Mouse (Mus musculus) hindbrain, embryonic 10.5 days (tissue): ENCODE results near the gene Lrrc23. TPM values are rescaled to one million over a fixed set of nuclear protein-coding genes. Genes with fewer than 3 reads are reported as not detected.
A peak's percentile ranks its signal among the peaks of the same experiment; 100 is the strongest.

ENCODE experiments used
- DNase-seq: peaks from one replicate; pipeline ENCODE4 v3.0.0-alpha.2; 2017; ENCODE audit warnings: low spot score
- H3K27ac ChIP-seq: fragments of 300-500 bp; sonication (generic); 2 replicates; pipeline ENCODE4 v1.5.1; 2016; ENCODE audit warnings: mild to moderate bottlenecking, moderate library complexity
- H3K27me3 ChIP-seq: fragments of 300-500 bp; sonication (generic); 2 replicates; pipeline ENCODE4 v1.6.1; 2016; ENCODE audit warnings: mild to moderate bottlenecking; ENCODE audit not compliant: poor library complexity, insufficient read depth, severe bottlenecking
- H3K36me3 ChIP-seq: fragments of 300-500 bp; sonication (generic); 2 replicates; pipeline ENCODE4 v1.6.1; 2016; ENCODE audit warnings: mild to moderate bottlenecking, moderate library complexity
- H3K4me1 ChIP-seq: fragments of 300-500 bp; sonication (generic); replicated peaks from 2 replicates; pipeline ENCODE4 v1.6.1; 2016; ENCODE audit warnings: mild to moderate bottlenecking
- H3K4me3 ChIP-seq: fragments of 300-500 bp; sonication (generic); 2 replicates; pipeline ENCODE4 v1.5.1; 2016; ENCODE audit warnings: mild to moderate bottlenecking, moderate library complexity
- H3K9me3 ChIP-seq: fragments of 300-500 bp; sonication (generic); 2 replicates; pipeline ENCODE4 v1.6.1; 2016; ENCODE audit warnings: mild to moderate bottlenecking, moderate library complexity
- WGBS: fragments of 180-500 bp; shearing (Covaris S2); methylation state at CpG from one replicate; pipeline ENCODE4 v1.1.7; 2016; 5-methylcytosine and 5-hydroxymethylcytosine counted together
- polyA plus RNA-seq: library from polyadenylated mRNA; unstranded; fragments of >200 nt; fragmentation: Nextera tagmentation; extraction: Ambion mirVana; gene quantifications from 2 replicates; pipeline ENCODE4 v1.2.1, GENCODE M21; 2016

The Lrrc23 gene
- polyA plus RNA-seq, 1 experiment from 2014 or later, result 4.8 TPM

DNA sequence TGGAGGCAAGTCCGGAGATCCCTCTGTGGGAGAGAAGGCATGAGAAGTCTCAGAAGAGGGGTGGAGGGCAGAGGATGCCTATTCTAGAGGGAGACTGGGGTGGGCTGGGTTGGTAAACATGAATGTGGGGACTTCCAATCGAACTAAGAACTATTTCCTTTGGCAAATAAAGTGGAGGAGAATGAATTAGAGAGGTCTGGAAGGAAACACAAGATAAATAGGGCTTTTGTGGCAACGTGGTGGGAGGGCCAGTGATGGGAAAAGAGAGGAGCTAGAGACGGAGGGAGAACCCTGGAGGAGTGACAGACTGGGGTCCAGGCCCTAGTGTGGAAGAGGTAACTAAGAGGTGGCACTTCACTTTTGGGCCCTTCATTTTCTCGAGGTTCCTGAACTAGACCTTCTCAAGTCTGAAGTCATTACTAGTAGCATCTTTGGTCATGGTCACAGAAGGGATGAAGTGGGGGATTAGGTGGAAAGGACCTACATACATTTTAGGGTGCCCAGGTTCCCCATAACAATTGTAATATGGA lies 22.1 kb downstream of the Lrrc23 start:
- no peaks in the 10 kb centered on the region for H3K9me3 ChIP-seq
- peak overlapping the region; percentile 87 for H3K4me3 ChIP-seq
- H3K4me1 ChIP-seq, result peaks cover 48% of the 10 kb centered on the region
- WGBS, result 5% methylated on average over 5 of the region's 5 CpGs
- H3K36me3 ChIP-seq, result peaks cover 10% of the 10 kb centered on the region; the same call in 1 of the 2 replicates
- peak; percentile 24 for DNase-seq
- peaks cover 12% of the 10 kb centered on the region for H3K27me3 ChIP-seq
- H3K27ac ChIP-seq, result peak overlapping the region; percentile 98

DNA sequence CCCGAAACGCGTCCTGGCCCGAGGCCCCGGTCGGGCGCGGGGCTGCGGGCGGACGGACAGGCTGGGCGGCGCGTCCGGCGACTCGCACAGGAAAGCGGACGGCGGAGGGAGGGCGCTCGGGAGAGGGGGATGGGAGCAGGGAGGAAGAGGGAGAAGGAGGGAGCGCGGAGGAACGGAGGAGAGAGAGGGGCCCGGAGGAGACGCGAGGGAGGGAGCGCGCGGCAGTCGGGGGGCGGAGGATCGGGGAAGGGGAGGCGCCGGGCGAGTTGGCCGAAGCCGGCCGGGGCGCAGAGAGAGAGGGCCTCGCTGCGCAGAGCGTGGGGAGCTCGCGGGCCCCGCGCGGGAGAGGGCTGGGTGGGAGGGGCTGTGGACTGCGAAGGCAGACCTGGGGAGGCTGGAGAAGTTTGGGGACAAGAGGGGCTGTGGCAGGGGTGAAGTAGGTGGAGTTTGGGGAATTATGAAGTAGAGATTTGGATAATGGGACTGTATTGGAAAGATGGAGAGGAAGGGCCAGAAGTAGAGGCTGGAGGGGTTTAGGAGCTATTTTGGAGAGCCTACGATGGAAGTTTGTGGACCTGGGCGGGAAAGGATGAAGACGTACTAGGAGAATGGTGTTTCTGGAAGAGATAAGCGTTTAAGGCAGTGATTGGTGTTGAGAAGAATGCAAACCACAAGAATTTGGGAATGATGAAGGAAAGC lies 22.7 kb downstream of the Lrrc23 start:
- peak overlapping the region; percentile 87 for H3K4me3 ChIP-seq
- no peaks in the 10 kb centered on the region for H3K9me3 ChIP-seq
- H3K36me3 ChIP-seq, result peaks cover 15% of the 10 kb centered on the region; the same call in 1 of the 2 replicates
- H3K27ac ChIP-seq, result peak overlapping the region; percentile 98
- WGBS, result 1% methylated on average over 53 of the region's 54 CpGs
- H3K27me3 ChIP-seq, result peaks cover 10% of the 10 kb centered on the region; the same call in 1 of the 2 replicates
- DNase-seq, result peak; percentile 84
- peaks cover 48% of the 10 kb centered on the region for H3K4me1 ChIP-seq

DNA sequence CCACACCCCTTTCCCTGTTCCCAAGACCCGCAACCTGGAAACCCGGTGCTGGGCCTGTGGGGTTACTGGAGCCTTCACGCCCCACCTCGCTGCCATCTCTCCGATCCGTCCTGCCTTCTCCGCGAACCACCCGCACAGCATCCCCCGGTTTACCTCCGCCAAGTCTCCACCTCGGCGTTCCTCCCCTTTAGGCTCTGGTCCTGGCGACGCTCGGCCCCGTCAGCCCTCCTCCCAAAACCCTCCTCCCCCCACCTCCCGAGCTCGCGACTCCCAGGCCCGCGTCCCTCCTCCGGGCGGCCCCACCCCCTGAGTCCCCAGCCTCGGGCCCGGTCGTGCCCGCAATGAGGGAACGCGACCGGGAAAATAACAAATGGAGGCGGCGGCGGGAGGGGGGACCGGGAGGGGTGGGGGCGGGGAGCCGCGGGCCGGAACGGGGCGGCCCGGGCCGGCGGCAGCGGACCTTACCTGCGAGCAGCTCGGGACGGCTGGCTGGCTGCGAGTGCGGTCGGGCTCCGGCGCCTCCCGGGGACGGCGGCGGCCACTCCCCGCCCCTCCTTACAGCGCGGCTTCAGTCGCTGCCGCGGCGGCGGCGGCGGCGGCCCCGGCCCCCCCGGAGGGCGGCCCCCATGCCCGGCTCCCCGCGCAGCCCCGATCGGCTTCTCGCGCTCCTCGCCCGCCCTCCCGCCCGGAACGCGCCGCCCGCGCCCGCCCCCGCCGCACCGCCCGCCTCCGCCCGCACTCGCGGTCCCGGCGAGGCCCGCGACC lies 23.5 kb downstream of the Lrrc23 start, which contains the start of the genes Gm45234 and Atn1:
Gene Gm45234, minus strand, starts transcription at position 191 of the 765 bp plus-strand sequence.
Gene Atn1, minus strand, starts transcription at position 694 of the 765 bp plus-strand sequence.
- peaks cover 5% of the 10 kb centered on the region; the same call in 1 of the 2 replicates for H3K27me3 ChIP-seq
- no peaks in the 10 kb centered on the region for H3K9me3 ChIP-seq
- H3K4me3 ChIP-seq, result peak within 1 kb of the TSS; percentile 87
- H3K36me3 ChIP-seq, result peaks cover 20% of the 10 kb centered on the region; the same call in 1 of the 2 replicates
- H3K27ac ChIP-seq, result peak within 1 kb of the TSS; percentile 98
- WGBS, result under 1% methylated on average over 71 of the region's 100 CpGs
- DNase-seq, result peak; percentile 79
- peaks cover 48% of the 10 kb centered on the region for H3K4me1 ChIP-seq

DNA sequence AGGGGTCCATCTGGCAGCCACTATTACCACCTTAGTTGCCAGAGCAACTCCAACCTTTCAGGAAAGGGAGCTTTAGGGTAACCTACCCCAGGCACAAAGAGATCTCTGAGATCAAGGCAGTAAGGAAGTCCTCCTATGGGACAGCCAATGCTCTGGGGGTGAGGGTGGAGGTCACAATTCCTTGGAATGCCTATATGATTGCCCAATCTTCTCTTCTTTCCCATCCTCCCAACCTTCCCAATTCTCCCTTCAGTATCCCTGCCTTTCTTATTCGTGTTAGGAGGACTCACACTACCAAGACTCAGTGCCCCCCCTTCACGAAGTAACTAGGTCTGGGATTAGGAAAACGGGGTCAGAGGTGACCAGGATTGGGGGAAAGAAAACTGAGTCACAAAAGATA lies 24.2 kb downstream of the Lrrc23 start:
- no peak for DNase-seq
- no peaks in the 10 kb centered on the region for H3K9me3 ChIP-seq
- peak overlapping the region; percentile 98 for H3K27ac ChIP-seq
- H3K27me3 ChIP-seq, result peaks cover 4% of the 10 kb centered on the region; the same call in 1 of the 2 replicates
- H3K4me3 ChIP-seq, result peak overlapping the region; percentile 87
- H3K4me1 ChIP-seq, result peaks cover 48% of the 10 kb centered on the region
- peaks cover 25% of the 10 kb centered on the region for H3K36me3 ChIP-seq
- 5% methylated on average over 3 of the region's 3 CpGs for WGBS

- peaks cover 41% of the 10 kb centered on the region for H3K4me1 ChIP-seq
- no peaks in the 10 kb centered on the region for H3K27me3 ChIP-seq
- DNase-seq, result no peak
- 92% methylated on average over 2 of the region's 2 CpGs for WGBS
- H3K4me3 ChIP-seq, result no peak overlapping the region
- peaks cover 40% of the 10 kb centered on the region for H3K36me3 ChIP-seq
- H3K27ac ChIP-seq, result no peak overlapping the region
- no peaks in the 10 kb centered on the region for H3K9me3 ChIP-seq
Measured at GRCm38 (mm10) chr6:124753861-124754260, 25.7 kb downstream of the Lrrc23 start.

GRCm38 (mm10) chr6:124750405-124750804 lies 29.1 kb downstream of the Lrrc23 start:
- no peaks in the 10 kb centered on the region for H3K27me3 ChIP-seq
- no peak overlapping the region for H3K27ac ChIP-seq
- peaks cover 39% of the 10 kb centered on the region for H3K4me1 ChIP-seq
- peaks cover 64% of the 10 kb centered on the region for H3K36me3 ChIP-seq
- DNase-seq, result no peak
- H3K9me3 ChIP-seq, result no peaks in the 10 kb centered on the region
- WGBS, result 90% methylated on average over 8 of the region's 8 CpGs
- H3K4me3 ChIP-seq, result no peak overlapping the region

DNA sequence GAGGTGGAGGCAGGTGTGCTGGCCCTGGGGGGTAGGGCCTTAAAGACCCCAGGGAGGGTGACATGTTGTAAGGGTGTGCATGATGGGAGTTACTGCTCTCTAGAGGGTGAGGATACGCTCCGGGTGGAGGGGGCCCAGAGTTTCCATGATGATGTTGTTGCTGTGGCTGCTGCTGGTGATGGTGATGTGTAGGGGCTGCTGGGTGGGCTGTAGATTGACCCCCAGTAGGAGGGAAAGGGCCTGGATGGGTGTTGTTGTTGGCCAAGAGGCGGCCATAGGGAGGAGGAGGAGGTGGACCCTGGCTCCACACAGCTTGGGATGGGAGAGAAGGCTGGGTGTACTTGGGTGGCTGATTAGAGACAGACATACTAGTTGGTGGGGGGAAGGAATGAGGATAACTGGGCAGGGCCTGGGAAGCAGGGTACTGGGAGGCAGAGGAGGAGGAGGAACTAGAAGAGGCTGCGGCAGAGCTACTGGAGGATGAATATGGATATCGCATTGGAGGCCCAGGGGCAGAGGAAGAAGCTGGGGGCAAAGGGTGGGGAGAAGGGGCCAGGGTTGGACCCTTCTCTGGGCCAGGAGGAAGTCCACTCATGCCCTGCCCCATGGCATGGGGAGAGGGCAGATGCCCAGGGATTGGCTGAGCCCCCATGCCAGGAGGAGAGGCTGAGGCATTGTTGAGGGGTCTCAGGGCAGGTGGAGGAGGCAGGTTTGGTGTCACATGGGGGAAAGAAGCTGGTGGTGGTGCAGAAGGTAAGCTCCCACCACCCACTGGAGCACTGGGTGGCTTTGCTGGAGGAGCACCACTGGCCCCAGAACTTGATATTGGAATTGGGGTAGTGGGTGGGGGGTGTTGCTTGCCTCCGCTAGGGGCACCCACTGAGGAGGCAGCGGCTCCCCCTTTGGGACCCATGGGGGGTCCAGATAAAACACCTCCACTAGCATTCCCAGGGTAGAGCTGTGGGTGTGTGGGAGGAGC lies 32.6 kb downstream of the Lrrc23 start:
- peak overlapping the region; percentile 95 for H3K27ac ChIP-seq
- no peaks in the 10 kb centered on the region for H3K27me3 ChIP-seq
- H3K36me3 ChIP-seq, result peaks cover 79% of the 10 kb centered on the region
- no peak for DNase-seq
- WGBS, result 87% methylated on average over 7 of the region's 7 CpGs
- no peaks in the 10 kb centered on the region for H3K9me3 ChIP-seq
- peaks cover 41% of the 10 kb centered on the region for H3K4me1 ChIP-seq
- H3K4me3 ChIP-seq, result peak overlapping the region; percentile 68

- 17% methylated on average over 8 of the region's 8 CpGs for WGBS
- H3K27me3 ChIP-seq, result no peaks in the 10 kb centered on the region
- peak overlapping the region; percentile 95 for H3K27ac ChIP-seq
- H3K4me1 ChIP-seq, result peaks cover 47% of the 10 kb centered on the region
- DNase-seq, result no peak
- H3K4me3 ChIP-seq, result peak overlapping the region; percentile 68
- H3K36me3 ChIP-seq, result peaks cover 75% of the 10 kb centered on the region
- H3K9me3 ChIP-seq, result no peaks in the 10 kb centered on the region
Measured at GRCm38 (mm10) chr6:124746296-124746605, 33.3 kb downstream of the Lrrc23 start.

- H3K9me3 ChIP-seq, result no peaks in the 10 kb centered on the region
- peaks cover 71% of the 10 kb centered on the region for H3K36me3 ChIP-seq
- DNase-seq, result peak; percentile 93
- H3K4me1 ChIP-seq, result peaks cover 48% of the 10 kb centered on the region
- peak overlapping the region; percentile 68 for H3K4me3 ChIP-seq
- WGBS, result 1% methylated on average over 85 of the region's 85 CpGs
- no peaks in the 10 kb centered on the region for H3K27me3 ChIP-seq
- H3K27ac ChIP-seq, result peak overlapping the region; percentile 95
Measured at GRCm38 (mm10) chr6:124745490-124746295, 33.8 kb downstream of the Lrrc23 start.

DNA sequence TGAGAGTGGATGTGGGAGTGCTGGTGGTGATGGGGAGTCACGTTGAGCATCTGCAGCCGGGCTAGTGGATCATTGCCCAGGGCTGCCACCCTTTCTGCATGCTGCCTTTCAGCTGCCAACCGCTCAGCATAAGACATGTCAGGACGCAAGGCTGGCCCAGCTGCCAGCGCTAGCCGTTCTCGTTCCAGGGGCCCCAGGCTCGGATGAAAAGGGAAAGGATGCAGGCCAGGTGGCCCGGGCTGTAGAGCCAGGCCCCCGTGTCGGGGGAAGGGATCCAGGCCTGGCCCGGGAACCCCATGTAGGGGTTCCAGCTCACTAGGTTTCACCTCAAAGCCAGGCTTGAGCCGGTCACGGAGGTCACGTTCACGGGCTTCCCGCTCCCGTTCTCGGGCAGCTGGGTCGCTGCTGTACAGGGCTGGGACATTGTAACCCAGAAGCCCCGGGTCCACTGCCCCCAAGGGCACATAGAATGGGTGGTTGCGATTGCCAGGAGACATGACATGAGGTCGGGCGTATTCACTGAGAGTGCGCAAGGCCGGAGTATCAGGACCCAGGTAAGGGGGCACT lies 34.7 kb downstream of the Lrrc23 start:
- Histone ChIP-seq H3K4me3 (peak overlapping the region; percentile 68), H3K27me3 (no peaks in the 10 kb centered on the region), H3K4me1 (peaks cover 55% of the 10 kb centered on the region), H3K27ac (peak overlapping the region; percentile 95), H3K9me3 (no peaks in the 10 kb centered on the region), H3K36me3 (peaks cover 63% of the 10 kb centered on the region)
- WGBS, result 72% methylated on average over 26 of the region's 26 CpGs
- DNase-seq, result no peak

GRCm38 (mm10) chr6:124743647-124744046 lies 35.9 kb downstream of the Lrrc23 start:
- peaks cover 51% of the 10 kb centered on the region for H3K36me3 ChIP-seq

More at GRCm38 (mm10) chr6:124743647-124744046, 35.9 kb downstream of the Lrrc23 start:
- 90% methylated on average over 8 of the region's 8 CpGs for WGBS
- Histone ChIP-seq H3K4me3 (no peak overlapping the region), H3K27me3 (no peaks in the 10 kb centered on the region), H3K4me1 (peaks cover 67% of the 10 kb centered on the region), H3K27ac (no peak overlapping the region), H3K9me3 (no peaks in the 10 kb centered on the region)
- no peak for DNase-seq
